Comparison of ENCODE assay signal across 8 mouse cellular contexts in the genomic region with DNA sequence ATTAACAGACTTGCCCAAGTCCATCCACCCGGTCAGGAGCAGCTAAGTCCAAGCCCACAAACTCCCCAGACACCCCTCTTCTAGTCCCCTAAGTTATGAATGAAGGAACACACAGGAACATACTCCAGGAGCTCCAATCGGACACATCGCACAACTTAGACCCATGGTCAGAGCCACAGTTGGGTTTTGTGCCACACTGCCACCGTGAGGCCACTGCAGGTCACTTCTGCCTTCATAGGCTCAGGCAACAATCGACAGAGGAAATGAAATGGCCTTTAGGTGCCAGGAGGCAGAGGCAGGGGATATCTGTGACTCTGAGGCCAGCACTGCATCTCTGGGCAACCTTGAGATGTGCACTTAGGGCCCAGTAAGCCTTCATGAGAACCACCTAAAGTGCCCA. TPM values are rescaled to one million over a fixed set of nuclear protein-coding genes. Genes with fewer than 3 reads are reported as not detected.
DNase-seq lines count a peak whose midpoint lies in the region; ATAC-seq lines count a peak whose summit lies in the region.

No protein-coding gene starts in this region.

- intact Hi-C loops in heart, postnatal 10 days (cut with DNase I): loop anchor here (1.0 to 2.0 kb wide), 2 partner anchors 136 to 224 kb away; no protein-coding TSS in a partner anchor

- peak; percentile 92 for ATAC-seq in megakaryocyte, adult 5-6 weeks (ENCODE audit: poor library complexity, severe bottlenecking)
- ATAC-seq in activated CD4-positive, CD25-positive, alpha-beta regulatory T cell, adult 4 months: no peak

- DNase-seq in MN1 (ENCODE audit: low spot score): peak; percentile 75
- DNase-seq in c-Kit-negative CD71-positive TER-119-positive erythroid progenitor cells, embryonic 14.5 days (ENCODE audit: low read depth, low spot score): peak; percentile 16
- DNase-seq in fibroblast of lung, adult 2 months (ENCODE audit: low read depth): peak; percentile 41
- DNase-seq in heart, postnatal 10 days: peak; percentile 71 to 83
- peak; percentile 49 for DNase-seq in layer of hippocampus, adult 9-11 months
- peak; percentile 61 for DNase-seq in right cerebral cortex, adult 18-20 months

RNA-seq across cellular contexts. Expression of a gene that starts 11.3 kb away (rescaled TPM):
- total RNA-seq in heart, postnatal 10 days (2021): not detected
- not detected in 2 replicates for total RNA-seq in megakaryocyte, adult 5-6 weeks (2015)
- not detected in 2 replicates for total RNA-seq in megakaryocyte, adult 5-6 weeks (2017)
- under 1 TPM in 1 of 2 experiments, not detected in 1; 0.16 TPM for polyA plus RNA-seq in activated CD4-positive, CD25-positive, alpha-beta regulatory T cell, adult 4 months (2017; shearing (Covaris generic))

RNA-seq across cellular contexts. Expression of a gene that starts 31.2 kb away (rescaled TPM):
- total RNA-seq in heart, postnatal 10 days (2021): 100 to 1,000 TPM; 167 to 178 TPM
- total RNA-seq in megakaryocyte, adult 5-6 weeks (2015): 17.9 and 18.8 TPM in 2 replicates
- 39.7 and 49.7 TPM in 2 replicates for total RNA-seq in megakaryocyte, adult 5-6 weeks (2017)
- 10 to 100 TPM; 52.7 to 92.5 TPM for polyA plus RNA-seq in activated CD4-positive, CD25-positive, alpha-beta regulatory T cell, adult 4 months (2017; shearing (Covaris generic))

RNA-seq across cellular contexts. Expression of a gene that starts 38.3 kb away (rescaled TPM):
- under 1 TPM; 0.27 to 0.45 TPM for total RNA-seq in heart, postnatal 10 days (2021)
- total RNA-seq in megakaryocyte, adult 5-6 weeks (2015): not detected in 2 replicates
- 0.69 TPM in 1 of 2 replicates, not detected in the other for total RNA-seq in megakaryocyte, adult 5-6 weeks (2017)
- not detected for polyA plus RNA-seq in activated CD4-positive, CD25-positive, alpha-beta regulatory T cell, adult 4 months (2017; shearing (Covaris generic))

RNA-seq across cellular contexts. Expression of a gene that starts 38.6 kb away (rescaled TPM):
- total RNA-seq in heart, postnatal 10 days (2021): 10 to 100 TPM; 35.6 to 39.2 TPM
- 14.9 and 20.5 TPM in 2 replicates for total RNA-seq in megakaryocyte, adult 5-6 weeks (2015)
- total RNA-seq in megakaryocyte, adult 5-6 weeks (2017): 19.5 and 20.7 TPM in 2 replicates
- 1 to 10 TPM; 9.0 to 10.0 TPM for polyA plus RNA-seq in activated CD4-positive, CD25-positive, alpha-beta regulatory T cell, adult 4 months (2017; shearing (Covaris generic))

Comparison
In these comparisons a context has a peak if more than half of its experiments do, and no peak if none do; other contexts are left out.
1. DNase-seq: peak in every context shown above with its lines; median percentile 77 in heart, postnatal 10 days; 75 in MN1; 61 in right cerebral cortex, adult 18-20 months; 49 in layer of hippocampus, adult 9-11 months; 41 in fibroblast of lung, adult 2 months; 16 in c-Kit-negative CD71-positive TER-119-positive erythroid progenitor cells, embryonic 14.5 days.